Mouse (Mus musculus) liver, adult 2 months (tissue): ENCODE measurements at regions not wholly inside any gene's neighbourhood (a gene's known extent, or its start where the extent isn't known, plus 50 kb on each side); places are given as distances from the start of the nearest gene placed in this dataset.

Experiments
- CTCF ChIP-seq: fragments of 200-500 bp; IDR thresholded peaks from 2 replicates; pipeline ENCODE4 v1.5.1; 2011; ENCODE audit warnings: low read depth, low read length, control low read depth
- POLR2A ChIP-seq: fragments of 200-500 bp; IDR thresholded peaks from 2 replicates; pipeline ENCODE4 v1.6.1; 2011; ENCODE audit warnings: low read length, control low read depth; ENCODE audit not compliant: insufficient read depth; ENCODE audit errors: extremely low read depth

GRCm38 (mm10) chr6:84491106-84491505, 102.6 kb downstream of the Cyp26b1 start:
- TF ChIP-seq CTCF: no peak
- TF ChIP-seq POLR2A: no peak
